Mouse (Mus musculus): ENCODE measurements around the gene Gsdma2.
"Not testable (repeated sequence)": the region's sequence is repeated elsewhere in the genome, so short reads cannot be mapped to it uniquely, and the experiment has no call there.

The Gsdma2 gene

DNA sequence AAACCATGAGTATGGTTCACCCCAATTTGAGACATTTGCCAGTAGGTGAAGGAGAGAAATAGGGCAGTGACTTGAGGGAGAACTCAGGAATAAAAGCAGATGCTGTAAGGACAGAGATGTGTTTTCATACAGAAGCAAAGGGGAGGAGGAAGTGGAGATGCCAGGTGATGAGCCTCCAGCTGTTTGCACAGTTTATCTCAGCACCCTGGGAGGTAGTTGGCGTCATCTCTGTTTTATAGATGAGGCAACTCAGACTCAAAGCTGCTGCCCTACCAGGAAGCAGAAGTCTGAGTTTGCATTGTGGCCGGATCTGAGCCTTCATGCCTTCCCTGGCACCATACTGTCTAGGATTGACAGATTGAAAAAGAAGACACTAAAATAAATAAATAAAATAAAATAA is 22.4 kb downstream of the Gsdma2 start:
- no peak for DNase-seq

DNA sequence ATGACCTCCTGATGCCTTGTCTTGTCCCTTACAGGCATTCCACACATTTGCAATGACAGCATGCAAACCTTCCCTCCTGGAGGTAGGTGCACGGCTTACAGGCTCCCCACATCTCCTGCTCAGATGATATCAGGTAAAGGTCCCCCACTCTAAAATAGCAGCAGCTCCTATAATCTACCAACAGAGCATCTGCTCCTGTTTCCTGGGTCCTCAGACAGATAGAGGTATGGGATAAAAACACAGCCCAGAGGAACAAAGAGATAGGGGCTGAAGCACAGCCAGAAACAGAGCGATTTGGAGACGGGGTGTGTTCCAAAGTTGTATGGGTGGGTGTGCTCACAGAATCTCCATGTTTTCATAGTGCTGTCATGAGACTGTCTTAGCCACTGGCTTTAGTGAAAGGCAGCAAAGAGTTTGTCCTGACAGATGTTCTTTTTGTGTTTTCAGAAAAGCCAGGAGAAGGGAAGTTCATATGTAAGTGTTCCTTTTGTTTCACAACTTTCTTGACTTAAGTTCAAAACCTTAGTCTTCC is 24.8 kb downstream of the Gsdma2 start:
- DNase-seq: no peak

DNA sequence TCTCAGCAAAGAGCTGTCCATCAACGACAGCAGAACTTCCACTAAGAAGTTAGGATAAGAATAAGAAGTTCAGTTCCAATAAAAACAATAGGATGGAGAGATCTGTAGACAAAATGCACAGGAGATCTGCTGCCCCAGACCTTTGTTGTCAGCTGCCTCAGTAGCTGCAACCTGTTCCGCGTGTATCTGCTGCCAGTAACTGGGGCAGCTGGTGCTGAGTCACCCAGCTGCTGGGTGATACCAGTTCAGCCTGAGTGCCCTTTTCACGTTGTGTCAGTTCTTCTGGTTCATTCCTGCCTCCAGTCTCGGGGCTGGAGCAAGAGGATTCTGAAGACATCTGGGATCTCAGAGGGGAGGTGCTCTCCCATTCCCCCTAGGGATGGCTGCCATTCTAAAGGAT is 25.3 kb downstream of the Gsdma2 start:
- DNase-seq: no peak

DNA sequence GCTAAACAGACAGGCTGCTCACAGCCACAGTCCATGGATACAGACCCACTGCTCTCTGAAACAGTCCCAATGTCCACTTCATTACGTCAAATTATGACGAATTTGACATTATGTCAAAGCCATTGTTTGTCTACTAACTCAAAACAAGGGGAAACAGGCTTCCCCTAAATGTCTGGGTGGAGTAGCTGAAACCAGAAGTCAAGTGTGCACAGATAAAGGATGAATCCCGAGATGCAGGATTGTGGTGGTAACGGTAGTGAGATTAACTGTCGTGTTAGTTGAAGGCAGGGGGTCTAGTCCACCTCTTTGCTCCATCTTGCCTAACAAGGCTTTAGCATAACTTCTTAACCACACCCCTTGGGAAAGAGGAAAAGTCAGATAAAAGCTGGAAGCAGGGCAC is 25.9 kb downstream of the Gsdma2 start:
- no peak for DNase-seq

DNA sequence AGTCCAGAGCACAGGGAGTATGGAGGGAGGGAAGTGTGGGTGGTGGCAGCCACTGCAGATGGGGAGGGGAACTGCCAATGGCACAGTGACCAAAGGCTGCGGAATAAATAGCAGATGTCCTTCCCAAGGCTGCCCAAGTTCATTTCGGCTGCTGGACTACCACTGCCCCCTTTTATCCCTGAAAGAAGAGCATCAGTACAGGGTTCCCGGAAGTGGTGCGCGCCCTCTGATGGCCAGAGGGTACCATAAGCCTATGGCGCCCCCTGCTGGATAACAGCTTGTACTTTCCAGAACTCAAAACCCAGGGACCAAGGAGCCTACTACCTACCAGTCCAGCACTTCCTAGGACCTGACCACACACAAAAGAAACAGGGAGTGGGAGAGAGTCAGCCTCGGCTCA is 26.6 kb downstream of the Gsdma2 start:
- peak; percentile 30 for DNase-seq

DNA sequence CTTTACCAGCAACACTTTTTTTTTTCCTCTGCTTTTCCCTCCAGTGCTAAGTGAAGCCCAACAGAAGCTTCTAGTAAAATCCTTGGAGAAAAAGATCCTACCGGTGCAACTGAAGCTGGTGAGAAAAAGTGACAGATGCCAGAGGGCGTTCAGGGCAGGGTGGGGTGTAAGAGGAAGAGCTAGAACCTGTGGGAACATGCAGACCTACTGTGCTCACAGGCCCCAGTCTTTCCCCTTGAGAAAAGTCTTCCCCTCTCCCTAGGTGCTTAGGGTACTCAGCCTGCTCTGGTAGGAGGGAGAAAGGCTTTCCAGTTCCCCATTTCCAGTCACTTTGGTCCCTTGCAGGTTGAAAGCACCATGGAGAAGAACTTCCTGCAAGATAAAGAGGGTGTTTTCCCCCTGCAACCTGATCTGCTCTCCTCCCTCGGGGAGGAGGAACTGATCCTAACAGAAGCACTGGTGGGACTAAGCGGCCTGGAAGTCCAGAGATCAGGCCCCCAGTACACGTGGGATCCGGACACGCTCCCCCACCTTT is 29.3 kb downstream of the Gsdma2 start:
- DNase-seq: no peak

DNA sequence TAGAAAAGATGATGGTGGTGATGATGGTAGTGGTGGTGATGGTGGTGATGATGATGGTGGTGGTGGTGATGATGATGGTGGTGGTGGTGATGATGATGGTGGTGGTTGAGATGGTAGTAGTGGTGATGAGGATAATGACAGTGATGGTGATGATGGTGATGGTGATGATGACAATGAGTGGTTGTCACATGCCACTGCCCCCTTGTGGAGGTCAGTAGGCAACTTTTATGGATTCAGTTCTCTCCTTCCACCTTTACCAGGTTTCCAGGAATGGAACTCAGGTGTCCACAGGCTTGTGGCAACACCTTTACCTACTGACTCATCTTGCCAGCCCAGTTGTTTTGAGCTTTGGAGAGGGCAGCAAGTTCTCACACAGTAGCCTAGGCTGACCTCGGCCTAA is 33.5 kb downstream of the Gsdma2 start:
- DNase-seq: no peak

DNA sequence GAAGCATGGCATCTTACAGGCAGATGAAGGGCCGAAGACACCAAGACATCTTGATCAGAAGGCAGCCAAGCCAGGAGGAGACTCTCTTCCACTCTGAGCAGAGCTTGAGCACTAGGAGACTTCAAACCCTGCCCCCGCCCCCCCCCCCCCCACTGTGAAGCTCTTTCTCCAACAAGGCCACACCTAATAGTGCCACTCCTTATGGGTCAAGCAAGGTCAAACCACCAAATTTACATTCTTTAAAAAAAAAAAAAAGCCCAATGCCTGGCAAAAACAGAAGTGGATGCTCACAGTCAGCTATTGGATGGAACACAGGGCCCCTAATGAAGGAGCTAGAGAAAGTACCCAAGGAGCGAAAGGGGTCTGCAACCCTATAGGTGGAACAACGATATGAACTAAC is 34.0 kb downstream of the Gsdma2 start:
- DNase-seq: not testable (repeated sequence)

DNA sequence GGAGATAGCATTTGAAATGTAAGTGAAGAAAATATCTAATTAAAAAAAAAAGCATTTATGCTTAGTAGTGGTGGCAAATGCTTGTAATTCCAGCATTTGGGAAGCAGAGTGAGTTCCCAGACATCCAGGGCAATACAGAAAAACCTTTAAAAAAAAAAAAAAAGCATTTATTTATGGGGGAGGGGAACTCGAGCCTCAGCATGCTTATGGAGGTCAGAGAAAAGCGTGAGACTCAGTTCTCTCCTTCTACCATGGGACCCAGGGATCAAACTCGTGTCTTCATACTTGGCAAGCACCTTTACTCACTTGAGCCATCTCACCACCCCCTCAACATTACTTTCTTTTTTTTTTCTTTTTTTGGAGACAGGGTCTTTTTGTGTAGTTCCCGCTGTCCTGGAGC is 34.6 kb downstream of the Gsdma2 start:
- DNase-seq: no peak

DNA sequence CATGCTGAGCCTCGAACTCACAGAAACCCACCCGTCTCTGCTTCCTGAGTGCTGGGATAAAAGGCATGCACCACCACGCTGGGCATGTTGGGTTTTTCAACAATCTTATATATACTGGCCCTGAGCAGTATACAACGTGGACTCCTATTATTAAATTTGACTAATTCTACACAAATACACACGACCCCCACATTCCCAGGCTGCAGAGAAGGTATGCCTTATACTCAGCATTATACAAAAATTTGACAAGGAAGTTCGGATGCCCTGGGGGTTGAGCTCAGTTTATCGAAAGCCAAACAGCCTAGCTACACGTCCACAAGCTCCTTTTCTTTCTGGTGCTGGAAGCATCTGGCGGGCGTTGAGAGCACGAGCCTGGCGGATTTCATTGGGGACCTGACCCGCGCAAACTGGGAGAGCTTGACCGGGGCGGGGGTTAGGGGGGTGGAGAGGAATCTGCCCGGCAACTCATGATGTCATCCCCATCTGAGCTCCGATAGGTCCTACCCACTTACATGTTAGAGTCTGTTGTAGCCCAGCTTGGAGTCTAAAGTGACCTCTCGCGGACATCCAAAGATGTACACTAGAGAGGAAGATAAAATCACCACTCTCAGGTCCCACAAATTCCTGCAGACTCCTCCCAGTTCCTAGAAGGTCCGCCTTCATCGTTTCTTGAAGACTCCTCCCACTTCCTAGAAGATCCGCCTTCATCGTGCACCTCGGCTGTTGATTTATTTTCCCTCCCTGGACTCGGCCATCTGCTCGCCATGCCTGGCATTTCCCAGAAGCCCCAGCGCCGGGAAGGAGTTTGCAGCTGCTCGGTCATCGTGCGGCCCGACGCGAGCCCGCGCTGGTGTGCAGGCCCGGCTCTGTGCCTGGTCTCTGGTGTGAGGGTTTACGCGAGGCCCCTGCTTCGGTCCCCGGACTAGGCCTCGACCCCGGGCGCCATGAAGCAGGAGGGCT is 35.5 kb downstream of the Gsdma2 start, which contains the start of gene Psmd3:
Gene Psmd3 (plus strand): TSS at position 769 of the 960 bp plus-strand sequence.
- peak; percentile 95 for DNase-seq

DNA sequence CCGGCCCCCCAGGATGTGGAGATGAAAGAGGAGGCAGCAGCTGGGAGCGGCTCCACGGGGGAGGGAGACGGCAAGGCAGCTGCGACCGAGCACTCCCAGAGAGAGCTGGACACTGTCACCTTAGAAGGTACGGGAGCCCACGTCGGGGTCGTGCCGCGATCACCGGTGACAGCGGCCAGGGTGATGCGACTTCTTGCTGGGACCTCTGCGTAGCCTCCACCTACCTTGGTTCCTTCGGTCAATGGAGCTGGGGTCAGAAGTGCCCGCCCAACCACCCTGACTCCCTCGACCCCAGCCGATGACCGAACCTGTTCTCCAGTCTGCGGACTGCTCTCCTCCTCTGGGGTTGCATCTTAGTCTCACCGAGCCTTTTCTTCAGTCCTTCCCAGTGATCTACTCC is 36.3 kb downstream of the Gsdma2 start:
- no peak for DNase-seq

DNA sequence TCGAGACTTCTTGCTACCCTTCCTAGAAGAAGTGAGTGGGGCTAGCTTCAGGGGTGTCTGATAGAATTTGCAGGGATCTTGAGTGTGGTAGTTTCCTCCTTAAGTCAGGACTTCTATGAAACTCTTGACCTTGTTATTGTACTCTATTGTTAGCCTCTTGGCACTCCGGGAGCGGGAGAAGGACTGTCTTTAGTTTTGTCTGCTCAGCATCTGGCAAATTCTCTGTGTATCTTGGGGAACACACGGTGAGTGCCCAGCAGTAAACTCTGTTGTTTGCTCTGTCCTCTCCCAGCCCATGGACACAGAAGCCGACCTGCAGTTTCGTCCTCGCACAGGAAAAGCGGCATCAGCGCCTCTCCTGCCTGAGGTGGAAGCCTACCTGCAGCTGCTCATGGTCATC is 39.1 kb downstream of the Gsdma2 start:
- DNase-seq: no peak

DNA sequence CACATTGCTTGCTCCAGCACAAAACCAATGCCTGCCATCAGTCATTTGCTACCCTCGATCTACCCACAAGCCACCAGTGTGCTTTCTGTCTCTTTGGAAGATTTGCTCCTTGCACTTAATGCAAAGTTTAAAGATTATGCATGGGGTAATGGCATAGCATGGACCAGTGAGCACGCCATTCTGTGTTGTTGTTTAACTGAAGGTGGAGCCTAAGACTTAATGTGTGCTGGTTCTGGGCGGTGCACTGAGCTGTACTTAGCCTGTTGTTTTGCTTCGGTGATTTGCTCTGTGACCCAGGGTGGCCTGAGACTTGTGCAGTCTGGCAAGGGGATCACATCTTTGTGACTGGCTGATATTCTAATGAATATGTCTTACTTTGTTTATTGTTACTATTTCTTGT is 40.4 kb downstream of the Gsdma2 start:
- DNase-seq: peak; percentile 91

DNA sequence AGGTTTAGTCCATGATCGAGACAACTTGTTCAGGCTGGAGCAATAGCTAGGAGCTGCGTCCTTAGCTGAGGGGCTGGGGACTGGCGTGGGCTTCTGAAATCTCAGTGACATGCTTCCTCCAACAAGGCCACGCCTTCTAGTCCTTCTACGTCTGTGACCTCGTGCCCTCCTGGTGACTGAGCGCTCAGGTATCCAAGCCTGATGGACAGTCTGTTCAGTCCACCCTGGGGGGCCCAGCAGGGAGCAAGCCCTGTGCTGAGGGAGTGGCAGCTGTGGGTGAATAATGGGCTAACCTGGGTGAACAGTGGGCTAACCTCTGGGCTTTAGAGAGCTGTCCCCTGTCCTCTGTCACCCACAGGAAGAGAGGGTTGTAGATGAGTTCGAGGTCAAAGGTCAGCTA is 41.5 kb downstream of the Gsdma2 start:
- DNase-seq: no peak

DNA sequence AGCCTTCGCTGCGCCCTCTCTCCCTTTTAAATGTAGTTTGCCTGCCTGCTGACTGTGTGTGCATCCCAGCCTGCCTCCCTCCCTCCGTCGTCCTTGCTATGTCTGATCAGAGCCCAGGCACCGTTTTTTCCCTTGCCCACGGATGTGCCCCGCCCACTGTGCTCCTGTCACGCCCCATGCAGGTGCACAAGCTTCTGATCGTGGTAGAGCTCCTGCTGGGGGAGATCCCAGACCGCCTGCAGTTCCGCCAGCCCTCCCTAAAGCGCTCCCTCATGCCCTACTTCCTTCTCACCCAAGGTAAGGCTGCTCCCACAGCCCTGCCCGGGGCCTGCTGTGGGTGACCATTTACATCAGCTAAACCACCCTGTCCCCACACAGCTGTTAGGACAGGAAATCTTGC is 46.6 kb downstream of the Gsdma2 start:
- no peak for DNase-seq

DNA sequence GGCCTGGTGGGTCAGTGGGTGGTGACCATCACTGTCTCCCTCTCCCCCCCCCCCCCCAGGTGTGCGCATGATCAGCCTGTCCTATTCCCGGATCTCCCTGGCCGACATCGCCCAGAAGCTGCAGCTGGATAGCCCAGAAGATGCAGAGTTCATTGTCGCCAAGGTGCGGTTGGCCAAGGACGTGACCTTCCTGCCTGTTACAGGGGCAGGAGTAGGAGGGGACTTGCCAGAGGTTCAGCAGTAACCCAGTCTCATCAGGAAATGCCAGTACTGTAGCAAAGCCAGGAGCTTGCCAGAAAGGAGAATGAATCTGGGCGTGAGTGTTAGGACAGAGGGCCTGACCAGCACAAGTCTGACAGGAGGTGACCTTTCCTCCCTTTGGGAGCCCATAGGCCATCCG is 47.2 kb downstream of the Gsdma2 start:
- no peak for DNase-seq

DNA sequence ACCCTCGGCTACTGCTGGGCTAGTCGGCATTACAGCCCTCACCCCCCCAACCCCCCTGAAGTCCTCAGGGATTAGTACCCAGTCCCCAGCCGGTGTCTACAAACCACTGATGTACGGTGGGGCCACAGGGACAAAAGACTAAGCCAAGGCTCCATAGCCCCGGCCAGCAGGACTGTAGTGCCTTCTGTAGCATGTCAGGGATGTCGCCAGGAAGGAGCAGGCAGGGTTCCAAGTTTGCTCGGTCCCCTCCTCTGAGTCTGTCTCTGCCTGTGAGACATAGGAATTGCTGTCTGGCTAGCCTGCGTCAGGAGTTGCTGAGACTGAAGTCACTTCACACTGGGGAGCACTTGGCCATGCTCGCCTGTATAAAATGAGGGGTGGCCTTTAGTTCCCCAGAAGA is 47.7 kb downstream of the Gsdma2 start:
- no peak for DNase-seq

DNA sequence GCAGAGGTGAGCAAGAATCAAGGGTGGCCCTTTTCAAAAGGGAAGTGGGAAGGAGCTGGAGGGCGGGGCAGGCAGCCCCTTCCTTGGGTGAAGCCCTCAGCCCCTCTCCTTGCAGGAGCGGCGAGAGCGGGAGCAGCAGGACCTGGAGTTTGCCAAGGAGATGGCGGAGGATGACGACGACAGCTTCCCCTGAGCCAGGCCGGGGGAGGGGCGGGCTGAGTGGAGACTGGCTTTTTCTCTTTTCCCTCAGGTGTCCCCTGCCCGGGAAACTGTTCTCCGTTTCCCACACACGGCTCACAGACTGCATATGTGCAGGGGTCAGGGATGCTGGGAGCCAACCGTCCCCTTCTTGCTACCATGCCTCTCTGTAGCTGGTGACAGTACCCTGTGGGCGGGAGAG is 48.8 kb downstream of the Gsdma2 start:
- no peak for DNase-seq

DNA sequence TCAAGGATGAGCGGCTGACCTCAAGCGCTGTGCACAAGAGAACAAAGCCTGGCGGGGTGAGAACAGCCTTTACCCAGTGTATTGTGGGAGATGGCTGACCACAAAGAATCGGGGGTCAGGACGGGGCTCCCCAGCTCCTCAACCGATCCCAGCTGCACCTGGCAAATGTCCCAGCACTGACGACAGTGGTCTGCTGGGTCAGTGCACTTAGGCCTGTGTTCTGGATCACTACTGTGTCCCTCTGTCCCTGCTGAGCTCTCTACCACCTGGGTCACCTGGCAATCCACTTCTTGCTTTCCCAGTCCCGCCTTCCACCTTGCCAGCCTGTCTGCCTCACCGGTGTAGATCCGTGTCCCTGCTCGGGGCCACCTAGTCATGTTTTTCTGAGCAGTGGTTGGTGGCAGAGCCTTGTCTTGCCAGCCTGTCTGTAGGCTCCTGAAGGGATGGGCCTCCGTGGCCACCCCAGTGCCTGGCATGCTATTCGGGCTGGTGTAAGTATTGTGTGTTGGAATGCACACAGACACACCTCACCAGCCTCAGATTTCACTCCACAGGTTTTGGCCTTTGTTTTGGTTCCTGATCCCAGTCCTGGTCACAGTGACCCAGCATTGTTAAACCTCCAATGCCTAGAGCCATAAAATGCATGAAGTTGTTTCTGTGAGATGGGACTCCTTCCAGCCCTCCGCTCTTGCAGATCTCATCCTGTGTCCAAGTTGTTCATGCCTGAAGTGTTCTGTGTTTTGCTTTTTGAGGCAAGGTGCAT is 50.1 kb downstream of the Gsdma2 start:
- no peak for DNase-seq

DNA sequence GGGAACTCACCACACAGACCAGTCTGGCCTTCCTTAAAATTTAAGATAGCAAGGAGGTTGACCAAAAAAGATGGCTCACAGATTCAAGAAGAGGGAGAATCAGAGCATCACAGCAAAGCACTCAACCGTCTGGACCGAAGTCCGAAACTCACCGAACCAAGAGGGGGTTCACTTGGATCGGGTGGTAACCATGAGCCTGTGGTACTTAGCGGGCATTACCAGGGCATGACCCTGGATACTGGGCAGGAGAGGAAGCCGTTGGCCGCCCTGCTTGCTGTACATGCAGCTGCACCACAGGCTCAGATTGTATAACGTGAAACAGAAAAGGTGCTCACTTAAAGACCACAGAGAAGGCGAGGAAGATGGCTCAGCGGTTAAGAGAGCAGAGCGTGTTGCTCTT is 50.7 kb downstream of the Gsdma2 start:
- peak; percentile 64 for DNase-seq

DNA sequence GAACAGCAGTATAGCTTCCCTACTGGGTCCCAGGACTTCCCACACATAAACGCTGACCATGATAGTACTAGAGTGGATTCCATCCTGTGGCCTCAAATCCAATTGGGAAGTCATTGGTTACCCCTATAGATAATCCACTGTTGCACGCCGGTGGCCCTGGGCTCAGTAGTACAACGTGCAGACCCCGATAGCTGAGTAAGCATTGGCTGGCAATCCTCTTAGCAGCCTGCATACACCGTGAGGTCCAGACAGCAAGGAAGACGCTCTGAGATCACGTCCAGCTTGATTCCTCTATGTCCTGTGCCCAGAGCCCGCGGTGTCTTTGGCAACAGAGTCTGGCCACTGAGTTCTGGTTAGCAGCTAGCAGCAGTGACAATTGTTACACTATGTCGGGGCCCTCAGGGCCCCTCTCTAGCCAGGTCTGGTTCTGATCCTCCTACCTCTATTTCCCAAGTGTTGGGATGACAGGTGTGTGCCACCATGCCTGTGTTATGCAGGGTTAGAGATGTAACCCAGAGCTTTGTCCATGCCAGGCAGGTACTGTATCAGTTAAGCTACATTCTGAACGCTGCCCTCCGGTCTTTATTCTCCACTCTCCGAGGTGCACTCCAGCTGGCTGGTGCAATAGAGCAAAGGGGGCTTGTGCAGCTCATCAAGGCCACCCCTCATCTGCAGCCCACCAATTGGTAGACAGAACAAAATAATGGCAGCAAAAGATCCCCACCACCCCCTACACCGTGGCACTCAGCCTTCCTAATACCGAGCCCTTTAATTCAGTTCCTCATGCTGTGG is 52.5 kb downstream of the Gsdma2 start:
- no peak for DNase-seq

DNA sequence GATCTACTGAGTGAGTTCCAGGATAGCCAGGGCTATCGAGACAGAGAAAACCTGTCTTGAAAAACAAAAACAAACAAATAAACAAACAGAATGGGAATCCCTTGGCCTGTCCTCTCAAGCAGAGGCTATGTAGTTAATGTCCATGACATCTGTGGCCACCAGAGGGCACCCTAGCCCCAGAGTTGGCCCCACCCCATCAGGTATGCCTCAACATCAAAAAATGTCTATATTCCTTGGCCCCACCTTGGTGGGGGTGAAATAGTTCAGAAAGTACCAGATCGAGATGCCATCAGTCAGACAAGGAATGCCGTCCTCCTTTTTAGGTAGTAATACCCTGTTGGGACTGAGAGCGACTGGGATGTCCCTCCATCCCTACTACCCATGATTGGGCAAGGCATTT is 53.4 kb downstream of the Gsdma2 start:
- peak; percentile 66 for DNase-seq

DNA sequence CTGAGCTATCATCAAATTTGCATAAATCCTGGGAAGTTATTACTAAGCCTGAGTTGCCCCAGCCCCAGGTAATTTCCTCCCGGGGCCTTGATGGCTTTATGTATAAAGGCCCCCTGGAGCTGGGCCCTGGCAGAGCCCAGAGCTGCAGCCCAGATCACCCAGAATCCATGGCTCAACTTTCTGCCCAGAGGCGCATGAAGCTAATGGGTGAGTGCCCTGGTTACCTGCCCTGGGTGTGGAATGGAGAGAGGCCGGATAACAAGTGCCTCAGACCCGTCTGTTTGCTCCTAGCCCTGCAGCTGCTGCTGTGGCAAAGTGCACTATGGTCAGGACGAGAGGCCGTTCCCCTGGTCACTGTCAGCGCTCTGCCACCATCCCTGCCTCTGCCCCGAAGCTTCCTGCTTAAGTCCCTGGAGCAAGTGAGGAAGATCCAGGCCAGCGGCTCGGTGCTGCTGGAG is 54.7 kb downstream of the Gsdma2 start, which contains the start of gene Csf3:
Gene Csf3 (plus strand): TSS at position 51 of the 458 bp plus-strand sequence.
- DNase-seq: no peak

Data from kidney, adult 11 months (tissue).